Mouse (Mus musculus) forebrain, embryonic 16.5 days (tissue): ENCODE measurements around the gene Fes. TPM values are rescaled to one million over a fixed set of nuclear protein-coding genes. Genes with fewer than 3 reads are reported as not detected.
A peak's percentile ranks its signal among the peaks of the same experiment; 100 is the strongest.

ENCODE experiments used
- ATAC-seq: fragments of 200-750 bp; cut with Nextera tagmentation; 2 replicates; pipeline ENCODE4 v1.8.0; 2017; ENCODE audit warnings: mild to moderate bottlenecking, moderate library complexity
- H3K27ac ChIP-seq: fragments of 300-500 bp; sonication (generic); 2 replicates; pipeline ENCODE4 v1.5.1; 2014; ENCODE audit warnings: low read length, control low read depth
- H3K27me3 ChIP-seq: fragments of 300-500 bp; sonication (generic); replicated peaks from 2 replicates; pipeline ENCODE4 v1.6.1; 2014; ENCODE audit warnings: low read length; ENCODE audit not compliant: control insufficient read depth, insufficient read depth
- H3K36me3 ChIP-seq: fragments of 300-500 bp; sonication (generic); 2 replicates; pipeline ENCODE4 v1.6.1; 2014; ENCODE audit not compliant: control insufficient read depth, insufficient read depth
- H3K4me1 ChIP-seq: fragments of 300-500 bp; sonication (generic); replicated peaks from 2 replicates; pipeline ENCODE4 v1.6.1; 2014; ENCODE audit warnings: low read length; ENCODE audit not compliant: control insufficient read depth, insufficient read depth
- H3K4me2 ChIP-seq: fragments of 300-500 bp; sonication (generic); 2 replicates; pipeline ENCODE4 v1.6.1; 2014; ENCODE audit warnings: mild to moderate bottlenecking, low read length, control low read depth
- H3K4me3 ChIP-seq: fragments of 300-500 bp; sonication (generic); replicated peaks from 2 replicates; pipeline ENCODE4 v1.5.1; 2014; ENCODE audit warnings: mild to moderate bottlenecking, low read length, control low read depth
- H3K9ac ChIP-seq: fragments of 300-500 bp; sonication (generic); replicated peaks from 2 replicates; pipeline ENCODE4 v1.6.1; 2014; ENCODE audit warnings: low read depth, low read length, control low read depth
- H3K9me3 ChIP-seq: fragments of 300-500 bp; sonication (generic); 2 replicates; pipeline ENCODE4 v1.6.1; 2016; ENCODE audit warnings: low read length; ENCODE audit not compliant: control insufficient read depth
- WGBS: fragments of 180-500 bp; shearing (Covaris S2); extraction: QIAGEN DNeasy Blood & Tissue Kit; methylation state at CpG from one replicate; pipeline ENCODE4 v1.1.7; 2014; 5-methylcytosine and 5-hydroxymethylcytosine counted together
- polyA plus RNA-seq: library from polyadenylated mRNA; unstranded; fragments of >200 nt; fragmentation: Nextera tagmentation; extraction: Ambion mirVana; gene quantifications from 2 replicates; pipeline ENCODE4 v1.2.1, GENCODE M21; 2015

Gene Fes
- polyA plus RNA-seq, 1 experiment from 2014 or later = 2.8 TPM

DNA sequence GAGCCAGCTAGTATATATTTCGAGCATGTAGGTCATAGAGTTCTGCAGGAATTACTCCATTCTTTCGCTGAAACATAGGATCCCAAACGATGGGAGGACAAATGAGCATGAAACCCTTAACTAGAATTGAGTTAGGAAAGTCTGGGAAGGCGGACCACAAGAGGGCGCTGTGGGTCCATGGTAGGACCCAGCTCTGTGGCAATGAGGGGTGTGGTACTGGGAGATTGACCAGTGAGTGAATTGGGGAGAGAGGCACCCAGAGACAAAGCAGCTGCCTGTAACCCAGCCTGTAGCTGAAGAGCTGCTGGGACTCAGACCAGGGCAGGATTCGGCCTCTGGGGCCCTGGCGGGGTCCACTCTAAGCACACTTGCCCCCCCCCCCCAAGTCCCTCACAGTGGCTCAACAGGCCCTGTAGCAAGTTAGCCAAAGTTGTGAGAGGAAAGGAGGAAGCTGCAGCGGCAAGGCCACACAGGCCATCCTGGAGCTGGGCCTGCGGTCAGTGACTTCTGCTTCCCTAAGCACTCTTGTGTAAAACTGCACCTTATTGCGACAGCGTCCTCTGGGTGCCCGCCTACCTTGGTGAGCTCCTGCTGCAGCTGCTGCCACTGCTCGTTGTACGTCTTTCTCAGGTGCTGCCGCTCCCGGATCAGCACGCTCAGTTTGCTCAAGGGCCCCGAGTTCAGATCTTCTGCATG lies 1.4 kb downstream of the Fes start:
- no peak overlapping the region for H3K4me2 ChIP-seq
- 35% methylated on average over 18 of the region's 18 CpGs for WGBS
- peaks cover 7% of the 10 kb centered on the region for H3K27me3 ChIP-seq
- H3K36me3 ChIP-seq = no peaks in the 10 kb centered on the region; the same call in 1 of the 2 replicates
- H3K27ac ChIP-seq = no peak overlapping the region
- ATAC-seq = peak; percentile 72
- no peak overlapping the region for H3K9ac ChIP-seq
- no peak overlapping the region for H3K4me3 ChIP-seq
- H3K4me1 ChIP-seq = peaks cover 5% of the 10 kb centered on the region; the same call in 1 of the 2 replicates
- no peaks in the 10 kb centered on the region for H3K9me3 ChIP-seq

- WGBS = 74% methylated on average over 11 of the region's 11 CpGs
- Histone ChIP-seq H3K4me3 (no peak overlapping the region), H3K27ac (no peak overlapping the region), H3K9me3 (no peaks in the 10 kb centered on the region), H3K4me1 (peaks cover 5% of the 10 kb centered on the region; the same call in 1 of the 2 replicates), H3K4me2 (no peak overlapping the region), H3K36me3 (no peaks in the 10 kb centered on the region), H3K27me3 (peaks cover 7% of the 10 kb centered on the region), H3K9ac (no peak overlapping the region)
- no peak for ATAC-seq
These were observed 4.8 kb downstream of the Fes start for GRCm38 (mm10) chr7:80382919-80383318.

DNA sequence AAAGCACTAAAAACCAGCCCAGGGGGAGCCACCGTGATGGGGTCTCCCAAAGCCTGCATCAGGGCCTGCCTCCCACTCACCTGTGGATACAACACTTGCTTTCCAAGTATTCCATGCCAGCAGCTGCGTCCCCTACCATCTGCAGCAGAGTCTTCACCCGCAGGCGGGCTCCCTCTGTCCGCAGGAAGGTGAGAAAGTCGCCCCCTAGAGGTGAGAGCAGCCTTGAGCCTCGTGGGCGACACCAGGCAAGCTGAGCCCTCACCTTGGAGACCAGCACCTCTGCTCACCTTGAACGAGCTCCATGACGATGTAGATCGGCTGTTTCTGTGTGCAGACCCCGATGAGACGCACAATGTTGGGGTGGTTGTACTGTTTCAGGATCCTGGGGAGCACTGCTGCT lies 8.2 kb downstream of the Fes start:
- ATAC-seq = no peak
- WGBS = 61% methylated on average over 13 of the region's 13 CpGs

GRCm38 (mm10) chr7:80377471-80377870 lies 10.3 kb downstream of the Fes start:
- Histone ChIP-seq H3K4me1 (no peaks in the 10 kb centered on the region), H3K4me2 (no peak overlapping the region), H3K27me3 (no peaks in the 10 kb centered on the region), H3K9me3 (no peaks in the 10 kb centered on the region), H3K9ac (no peak overlapping the region), H3K27ac (no peak overlapping the region), H3K4me3 (no peak overlapping the region), H3K36me3 (no peaks in the 10 kb centered on the region)
- no peak for ATAC-seq
- WGBS = 34% methylated on average over 6 of the region's 6 CpGs

More for the DNA sequence above, 8.2 kb downstream of the Fes start:
- Histone ChIP-seq H3K36me3 (no peaks in the 10 kb centered on the region), H3K4me3 (no peak overlapping the region), H3K4me2 (no peak overlapping the region), H3K27me3 (no peaks in the 10 kb centered on the region), H3K27ac (no peak overlapping the region), H3K9me3 (no peaks in the 10 kb centered on the region), H3K9ac (no peak overlapping the region), H3K4me1 (no peaks in the 10 kb centered on the region)

DNA sequence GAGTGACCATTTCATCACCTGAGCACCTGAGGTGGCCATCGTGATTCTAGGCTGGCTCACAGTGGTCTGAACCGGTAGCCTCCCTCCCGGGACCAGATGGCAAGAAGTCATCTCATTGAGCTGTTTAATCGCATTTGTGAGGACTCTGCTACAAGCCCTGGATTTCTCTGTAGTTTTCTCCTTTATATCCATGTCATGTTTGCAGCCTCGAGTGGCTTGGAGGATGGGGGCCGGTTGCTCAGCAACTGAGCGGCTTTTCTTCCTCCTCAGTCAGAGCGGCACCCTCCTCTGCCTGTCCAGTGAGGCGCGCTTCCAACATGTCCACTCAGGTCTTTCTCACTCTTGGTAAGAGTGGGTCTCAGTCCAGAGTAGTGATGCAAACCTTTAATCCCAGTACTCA lies 11.6 kb downstream of the Fes start:
- Histone ChIP-seq H3K27ac (no peak overlapping the region), H3K27me3 (no peaks in the 10 kb centered on the region), H3K4me3 (no peak overlapping the region), H3K4me1 (0 out of 2 replicates have a peak, but pooled peaks cover 3% of the 10 kb centered on the region), H3K9ac (no peak overlapping the region), H3K36me3 (no peaks in the 10 kb centered on the region), H3K4me2 (no peak overlapping the region), H3K9me3 (no peaks in the 10 kb centered on the region)
- WGBS = 73% methylated on average over 10 of the region's 10 CpGs
- ATAC-seq = no peak

DNA sequence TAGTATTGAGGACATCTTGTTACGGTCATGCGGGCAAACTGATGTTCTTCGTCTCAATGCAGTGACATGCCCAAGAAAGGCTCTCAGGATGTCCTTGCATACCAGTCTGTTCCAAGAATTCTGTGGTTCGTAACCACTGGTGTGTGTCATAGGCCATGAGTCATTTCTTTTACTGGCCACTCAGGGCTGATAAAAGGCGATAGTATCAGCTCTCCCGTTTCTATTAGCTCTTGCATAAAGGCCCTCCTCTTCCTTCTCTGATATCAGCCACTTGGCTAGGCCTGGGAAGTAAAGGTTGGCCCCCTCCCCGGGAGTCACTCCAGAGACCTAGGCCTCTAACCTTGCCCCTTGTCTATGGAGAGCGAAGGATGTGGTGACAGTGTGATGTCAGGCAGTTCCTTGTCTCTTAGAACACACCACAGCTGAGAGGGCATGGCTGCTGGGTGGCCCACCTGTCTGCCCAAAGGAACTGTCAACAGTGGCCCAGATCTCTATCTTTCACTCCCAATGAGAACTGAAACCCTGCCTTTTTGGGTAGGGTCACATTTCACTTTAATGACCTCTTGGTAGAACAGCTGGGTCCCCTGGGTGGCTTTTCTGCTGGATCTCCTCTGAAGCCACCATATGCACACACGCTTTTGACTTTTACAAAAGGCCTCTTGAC lies 12.2 kb downstream of the Fes start:
- no peak for ATAC-seq
- Histone ChIP-seq H3K9ac (no peak overlapping the region), H3K9me3 (no peaks in the 10 kb centered on the region), H3K4me3 (no peak overlapping the region), H3K27me3 (no peaks in the 10 kb centered on the region), H3K4me1 (0 out of 2 replicates have a peak, but pooled peaks cover 3% of the 10 kb centered on the region), H3K36me3 (no peaks in the 10 kb centered on the region), H3K27ac (no peak overlapping the region), H3K4me2 (no peak overlapping the region)
- WGBS = 90% methylated on average over 9 of the region's 9 CpGs

GRCm38 (mm10) chr7:80374733-80375132 lies 13.0 kb downstream of the Fes start:
- Histone ChIP-seq H3K36me3 (no peaks in the 10 kb centered on the region), H3K4me2 (no peak overlapping the region), H3K9me3 (no peaks in the 10 kb centered on the region), H3K4me1 (peaks cover 10% of the 10 kb centered on the region), H3K27me3 (no peaks in the 10 kb centered on the region), H3K4me3 (no peak overlapping the region), H3K27ac (no peak overlapping the region), H3K9ac (no peak overlapping the region)
- ATAC-seq = no peak
- 90% methylated on average over 3 of the region's 3 CpGs for WGBS

GRCm38 (mm10) chr7:80374280-80374679 lies 13.5 kb downstream of the Fes start:
- Histone ChIP-seq H3K4me3 (no peak overlapping the region), H3K4me2 (no peak overlapping the region), H3K36me3 (no peaks in the 10 kb centered on the region), H3K27ac (no peak overlapping the region), H3K4me1 (peaks cover 15% of the 10 kb centered on the region), H3K9ac (no peak overlapping the region), H3K27me3 (no peaks in the 10 kb centered on the region), H3K9me3 (no peaks in the 10 kb centered on the region)
- WGBS = 66% methylated on average over 3 of the region's 3 CpGs
- ATAC-seq = no peak

GRCm38 (mm10) chr7:80373850-80374249 lies 13.9 kb downstream of the Fes start:
- no peak for ATAC-seq
- Histone ChIP-seq H3K4me2 (no peak overlapping the region), H3K36me3 (no peaks in the 10 kb centered on the region), H3K27me3 (no peaks in the 10 kb centered on the region), H3K9me3 (no peaks in the 10 kb centered on the region), H3K4me1 (peaks cover 19% of the 10 kb centered on the region), H3K4me3 (no peak overlapping the region), H3K27ac (no peak overlapping the region), H3K9ac (no peak overlapping the region)
- WGBS = 63% methylated on average over 12 of the region's 12 CpGs
